Mouse (Mus musculus) urinary bladder, postnatal 14 days (tissue): ENCODE results near the gene Shc3.
A peak's percentile ranks its signal among the peaks of the same experiment; 100 is the strongest.

Experiments
- DNase-seq: peaks from one replicate; pipeline ENCODE4 v3.0.0; 2021; ENCODE audit warnings: low spot score

Gene Shc3

GRCm38 (mm10) chr13:51568911-51569684, at the start of gene Shc3:
TSS of gene Shc3 (minus strand) at chr13:51569419.
- DNase-seq = peak; percentile 62

DNA sequence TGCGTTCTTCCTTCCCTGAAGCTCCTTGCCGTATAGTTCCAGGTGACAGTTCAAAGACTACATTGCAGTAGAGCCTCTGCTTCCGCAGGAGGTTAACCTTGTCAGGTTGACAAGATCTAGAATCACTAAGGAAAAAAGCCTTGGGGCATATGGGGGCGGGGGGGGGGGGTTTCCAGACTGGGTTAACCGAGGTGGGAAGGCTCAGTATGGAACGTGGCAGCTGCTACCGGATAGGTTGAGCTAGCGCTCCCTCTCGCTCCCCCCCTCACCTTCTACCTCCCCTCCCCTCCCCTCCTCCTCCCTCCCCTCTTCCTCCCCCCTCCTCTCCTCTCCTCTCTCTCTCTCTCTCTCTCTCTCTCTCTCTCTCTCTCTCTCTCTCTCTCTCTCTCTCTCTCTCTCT, 49.4 kb upstream of the Shc3 start:
- no peak for DNase-seq

DNA sequence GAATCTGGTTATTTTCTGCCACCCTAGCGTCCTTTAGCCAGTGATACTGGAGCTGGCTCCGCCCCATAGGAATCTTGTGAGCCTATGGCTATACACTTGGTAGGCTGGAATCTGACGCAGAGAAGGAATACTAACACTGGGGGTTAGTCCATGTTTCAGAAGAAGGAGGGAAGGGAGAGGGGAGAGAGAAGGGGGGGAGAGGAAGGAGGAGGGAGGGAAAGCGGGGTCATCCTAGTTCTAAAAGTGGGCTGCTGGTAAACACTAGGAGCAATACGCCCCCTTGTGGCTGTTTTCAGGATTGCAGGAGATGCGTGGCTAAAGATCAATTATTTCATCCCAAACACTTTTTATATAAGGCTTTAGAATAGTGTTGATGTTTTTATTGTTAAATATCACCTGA, 48.6 kb upstream of the Shc3 start:
- peak; percentile 54 for DNase-seq

DNA sequence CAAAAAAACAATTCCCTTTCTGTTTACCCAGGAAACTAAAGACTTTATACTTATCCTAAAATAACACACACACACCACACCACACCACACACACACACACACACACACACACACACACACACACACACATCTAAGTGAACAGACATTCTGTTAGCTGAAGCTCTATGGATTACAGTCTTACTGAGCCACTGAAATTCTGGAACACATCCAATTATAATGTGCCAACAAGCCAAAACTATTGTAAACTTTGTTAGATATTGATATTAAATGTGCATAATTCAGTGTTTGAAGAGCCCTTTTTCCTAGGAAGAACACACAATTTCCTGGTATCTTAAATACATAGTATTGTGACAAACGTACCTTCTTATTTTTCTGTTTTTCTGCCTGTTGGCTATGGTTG, 48.1 kb upstream of the Shc3 start:
- DNase-seq = no peak

DNA sequence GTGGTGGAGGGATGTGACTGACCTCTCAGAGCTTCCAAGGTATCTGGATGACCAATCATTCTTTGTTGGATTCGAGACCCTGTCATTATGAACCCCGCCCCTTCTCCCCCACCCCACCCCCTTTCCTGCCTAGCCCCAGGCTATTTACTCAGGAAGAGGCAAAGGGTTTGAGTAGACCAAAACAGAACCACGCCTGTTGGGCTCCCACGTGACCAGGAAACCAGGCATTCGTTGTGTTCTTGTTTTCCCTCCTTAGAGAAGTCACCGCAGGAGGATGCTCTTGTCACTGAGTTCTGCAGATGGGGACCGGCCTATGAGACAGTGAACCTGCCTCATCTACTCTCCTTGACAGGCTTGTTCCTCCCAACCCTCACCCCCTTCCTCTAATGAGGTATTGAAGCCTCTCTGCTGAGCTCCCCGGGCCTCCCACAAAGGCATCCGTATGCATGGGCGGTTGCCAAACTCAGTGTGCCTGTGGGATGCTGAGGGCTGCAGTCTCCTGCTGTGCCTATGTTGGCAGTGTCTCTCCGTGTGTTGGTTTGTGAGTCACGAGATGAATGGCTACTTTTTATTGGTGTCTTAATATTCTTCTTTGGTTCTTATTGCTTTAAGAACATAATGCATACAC, 47.3 kb upstream of the Shc3 start:
- DNase-seq = no peak

- peak; percentile 21 for DNase-seq
Observed at GRCm38 (mm10) chr13:51615815-51616214, 46.6 kb upstream of the Shc3 start.

DNA sequence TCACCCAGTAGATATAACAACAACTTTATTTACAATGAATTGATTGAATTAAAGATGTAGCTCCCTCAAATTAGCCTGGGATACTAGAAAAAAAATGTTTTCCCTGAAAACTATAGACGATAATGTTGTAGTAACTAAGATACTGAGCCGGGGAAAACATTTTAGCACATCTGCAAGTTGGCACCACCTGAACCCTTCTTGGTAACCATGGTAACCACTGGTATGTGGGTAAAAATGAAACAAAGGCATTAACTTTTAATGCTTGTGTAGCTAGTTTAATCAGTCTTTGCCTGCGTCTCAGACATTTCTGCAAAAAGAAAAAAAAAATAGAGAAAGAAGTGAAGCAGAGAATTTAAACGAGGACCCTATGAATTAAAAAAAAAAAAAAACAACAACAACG, 42.3 kb upstream of the Shc3 start:
- no peak for DNase-seq

DNA sequence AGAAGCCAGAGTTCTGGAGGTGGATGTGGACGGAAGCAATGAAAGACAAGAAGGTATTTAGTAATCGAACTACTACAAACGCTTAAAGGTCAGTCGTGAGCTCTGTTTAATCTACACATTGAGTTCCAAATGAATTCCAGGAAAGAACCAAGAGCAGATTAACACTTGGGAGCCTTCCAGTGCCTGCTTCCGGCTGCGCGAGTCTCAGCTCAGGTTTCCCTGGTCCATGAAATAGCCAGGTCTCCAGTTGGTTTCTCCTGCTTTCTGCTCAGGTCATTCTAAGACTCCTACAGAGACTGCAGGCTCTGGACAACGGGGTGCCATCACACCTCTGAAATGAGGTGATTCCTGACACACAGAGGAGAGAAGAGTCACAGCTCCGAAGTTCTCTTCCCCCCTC, 41.8 kb upstream of the Shc3 start:
- DNase-seq = no peak

GRCm38 (mm10) chr13:51609231-51609630, 40.0 kb upstream of the Shc3 start:
- no peak for DNase-seq

GRCm38 (mm10) chr13:51603894-51604244, 34.6 kb upstream of the Shc3 start:
- no peak for DNase-seq

- DNase-seq = peak; percentile 7
Observed at GRCm38 (mm10) chr13:51603221-51603893, 34.1 kb upstream of the Shc3 start.

GRCm38 (mm10) chr13:51602764-51603163, 33.5 kb upstream of the Shc3 start:
- DNase-seq = no peak

- DNase-seq = no peak
Observed at GRCm38 (mm10) chr13:51600169-51600568, 30.9 kb upstream of the Shc3 start.

DNA sequence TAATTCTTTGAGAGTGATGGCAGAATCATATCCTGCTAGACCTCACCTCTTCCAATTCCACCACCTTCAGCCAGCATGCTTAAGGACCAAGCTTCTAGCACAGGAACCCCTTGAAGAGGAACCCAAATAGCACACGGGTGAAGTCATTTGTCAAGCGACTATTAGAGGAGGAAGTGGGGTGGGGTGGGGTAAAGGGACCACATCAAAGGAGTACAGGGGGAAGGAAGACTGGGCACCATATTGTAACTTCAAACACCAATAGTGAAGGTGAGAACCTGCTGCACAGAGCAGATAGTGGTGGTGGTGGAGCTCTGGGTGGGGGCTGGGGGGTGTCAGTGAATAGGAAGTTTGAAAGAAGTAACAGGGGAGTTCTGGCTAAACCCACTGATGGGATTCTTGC, 28.8 kb upstream of the Shc3 start:
- no peak for DNase-seq

GRCm38 (mm10) chr13:51595404-51595803, 26.2 kb upstream of the Shc3 start:
- no peak for DNase-seq

GRCm38 (mm10) chr13:51594656-51595311, 25.6 kb upstream of the Shc3 start:
- DNase-seq = peak; percentile 18

GRCm38 (mm10) chr13:51588005-51588404, 18.8 kb upstream of the Shc3 start:
- no peak for DNase-seq

- DNase-seq = no peak
Observed at GRCm38 (mm10) chr13:51582204-51582603, 13.0 kb upstream of the Shc3 start.

- DNase-seq = no peak
Observed at GRCm38 (mm10) chr13:51580263-51581044, 11.2 kb upstream of the Shc3 start.

- DNase-seq = no peak
Observed at GRCm38 (mm10) chr13:51573849-51574248, 4.6 kb upstream of the Shc3 start.

GRCm38 (mm10) chr13:51570111-51570510, 892 bp upstream of the Shc3 start:
- no peak for DNase-seq

GRCm38 (mm10) chr13:51569685-51570068, 458 bp upstream of the Shc3 start:
- no peak for DNase-seq
